Mouse (Mus musculus): ENCODE results near the gene Col4a3.

Gene Col4a3

DNA sequence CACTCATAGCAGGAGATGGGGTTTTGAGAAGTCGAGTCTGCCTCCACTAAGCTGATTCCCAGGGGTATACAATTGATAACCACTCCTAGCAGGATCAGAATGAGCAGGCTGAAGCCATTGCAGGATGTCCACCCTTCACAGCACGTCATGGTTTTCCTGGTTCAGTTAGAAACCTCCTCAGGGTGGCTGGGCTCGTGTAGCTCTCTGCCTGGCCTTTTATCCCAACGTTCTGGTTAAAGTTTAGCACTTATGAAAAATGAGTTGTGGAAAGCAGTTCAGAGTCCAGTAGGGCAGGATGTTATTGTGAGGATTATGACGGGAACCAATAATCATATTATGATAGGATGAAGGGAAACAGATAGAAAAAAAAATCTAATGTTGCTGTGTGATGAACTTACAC, 181.5 kb downstream of the Col4a3 start, which contains the start of gene Tm4sf20:
Gene Tm4sf20, minus strand, starts transcription at position 193 of the 400 bp plus-strand sequence.
- DNase-seq (ENCODE audit: low read depth, low spot score), result no peak

DNA sequence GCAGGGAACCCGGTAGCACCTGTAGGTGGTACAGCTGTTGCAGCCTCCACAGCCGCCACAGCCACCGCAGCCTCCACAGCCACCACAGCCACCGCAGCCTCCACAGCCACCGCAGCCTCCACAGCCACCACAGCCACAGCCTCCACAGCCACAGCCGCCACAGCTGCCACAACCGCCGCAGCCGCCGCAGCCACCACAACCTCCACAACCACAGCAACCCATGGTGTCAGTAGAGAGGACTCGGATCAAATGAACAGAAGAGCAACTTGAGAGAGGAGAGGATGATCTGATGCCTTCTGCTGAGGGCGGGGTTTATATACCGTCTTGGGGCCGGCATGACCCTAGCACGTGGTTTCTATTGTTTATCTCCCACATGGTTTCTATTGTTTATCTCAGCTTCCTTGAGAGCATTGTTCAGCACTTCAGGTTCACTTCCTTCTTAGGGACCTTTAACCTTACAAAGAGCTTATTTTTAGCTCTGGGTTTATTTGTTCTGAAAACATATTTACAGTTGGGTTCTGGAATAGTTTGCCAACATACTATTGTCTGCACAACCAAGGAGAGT, 184.4 kb downstream of the Col4a3 start, which contains the start of gene Gm47791:
Gene Gm47791, minus strand, starts transcription at position 222 of the 565 bp plus-strand sequence.
- no peak for DNase-seq (ENCODE audit: low read depth, low spot score)
